Mouse (Mus musculus): ENCODE data around the gene Rgs8. TPM values are rescaled to one million over a fixed set of nuclear protein-coding genes. Genes with fewer than 3 reads are reported as not detected.

The Rgs8 gene
- polyA plus RNA-seq, 1 experiment: 0.10 TPM

DNA sequence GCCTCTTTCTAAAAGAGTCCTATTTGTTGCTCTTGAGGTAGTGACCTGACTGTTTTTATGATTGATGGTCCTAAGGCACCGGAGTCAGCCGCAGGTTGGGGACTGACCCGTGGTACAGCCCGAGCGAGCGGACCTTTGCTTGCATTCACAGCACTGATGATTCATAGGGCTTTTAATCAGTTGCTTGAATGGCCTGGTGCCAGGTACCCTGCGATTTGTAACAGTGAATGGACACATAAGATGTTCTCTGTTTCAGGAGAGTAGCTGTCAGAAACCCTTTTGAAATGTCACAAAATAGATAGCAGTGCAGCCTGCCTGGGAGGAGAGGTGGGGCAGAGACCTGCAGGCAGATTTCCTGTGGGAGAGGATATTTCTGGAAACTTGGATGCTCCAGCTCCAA, 16.3 kb downstream of the Rgs8 start:
- Histone ChIP-seq H3K9me3 (replicated peaks; ENCODE audit: control insufficient read depth, insufficient read depth, low read length, poor library complexity, severe bottlenecking) (no peaks in the 10 kb centered on the region), H3K27me3 (ENCODE audit: control insufficient read depth, insufficient read depth, low read length, poor library complexity, severe bottlenecking) (no peaks in the 10 kb centered on the region), H3K4me1 (ENCODE audit: control insufficient read depth, insufficient read depth, low read length) (no peaks in the 10 kb centered on the region), H3K27ac (ENCODE audit: insufficient read depth, low read length) (no peak overlapping the region), H3K4me3 (ENCODE audit: low read depth, low read length) (no peak overlapping the region), H3K9ac (ENCODE audit: low read depth, poor library complexity, severe bottlenecking) (no peak overlapping the region), H3K36me3 (ENCODE audit: control insufficient read depth, insufficient read depth, low read length, poor library complexity, severe bottlenecking) (no peaks in the 10 kb centered on the region)
- TF ChIP-seq CTCF (IDR thresholded peaks at IDR 0.05; ENCODE audit: low read depth, low read length) (no peak), EP300 (IDR thresholded peaks at IDR 0.05; ENCODE audit: insufficient read depth, low read depth, low read length) (no peak), POLR2A (IDR thresholded peaks at IDR 0.05; ENCODE audit: insufficient read depth, low read length) (no peak)

GRCm38 (mm10) chr1:153669728-153670127, 16.9 kb downstream of the Rgs8 start:
- Histone ChIP-seq H3K36me3 (ENCODE audit: control insufficient read depth, insufficient read depth, low read length, poor library complexity, severe bottlenecking) (no peaks in the 10 kb centered on the region), H3K9me3 (replicated peaks; ENCODE audit: control insufficient read depth, insufficient read depth, low read length, poor library complexity, severe bottlenecking) (no peaks in the 10 kb centered on the region), H3K27ac (ENCODE audit: insufficient read depth, low read length) (no peak overlapping the region), H3K9ac (ENCODE audit: low read depth, poor library complexity, severe bottlenecking) (no peak overlapping the region), H3K4me3 (ENCODE audit: low read depth, low read length) (no peak overlapping the region), H3K27me3 (ENCODE audit: control insufficient read depth, insufficient read depth, low read length, poor library complexity, severe bottlenecking) (no peaks in the 10 kb centered on the region), H3K4me1 (ENCODE audit: control insufficient read depth, insufficient read depth, low read length) (no peaks in the 10 kb centered on the region)
- TF ChIP-seq EP300 (IDR thresholded peaks at IDR 0.05; ENCODE audit: insufficient read depth, low read depth, low read length) (no peak), POLR2A (IDR thresholded peaks at IDR 0.05; ENCODE audit: insufficient read depth, low read length) (no peak), CTCF (IDR thresholded peaks at IDR 0.05; ENCODE audit: low read depth, low read length) (no peak)

GRCm38 (mm10) chr1:153671352-153671751, 18.5 kb downstream of the Rgs8 start:
- H3K27ac ChIP-seq (ENCODE audit: insufficient read depth, low read length): no peak overlapping the region
- H3K4me3 ChIP-seq (ENCODE audit: low read depth, low read length): no peak overlapping the region
- H3K27me3 ChIP-seq (ENCODE audit: control insufficient read depth, insufficient read depth, low read length, poor library complexity, severe bottlenecking): no peaks in the 10 kb centered on the region
- H3K36me3 ChIP-seq (ENCODE audit: control insufficient read depth, insufficient read depth, low read length, poor library complexity, severe bottlenecking): no peaks in the 10 kb centered on the region
- no peak overlapping the region for H3K9ac ChIP-seq (ENCODE audit: low read depth, poor library complexity, severe bottlenecking)
- H3K9me3 ChIP-seq (replicated peaks; ENCODE audit: control insufficient read depth, insufficient read depth, low read length, poor library complexity, severe bottlenecking): no peaks in the 10 kb centered on the region
- TF ChIP-seq POLR2A (IDR thresholded peaks at IDR 0.05; ENCODE audit: insufficient read depth, low read length) (no peak), EP300 (IDR thresholded peaks at IDR 0.05; ENCODE audit: insufficient read depth, low read depth, low read length) (no peak), CTCF (IDR thresholded peaks at IDR 0.05; ENCODE audit: low read depth, low read length) (no peak)
- no peaks in the 10 kb centered on the region for H3K4me1 ChIP-seq (ENCODE audit: control insufficient read depth, insufficient read depth, low read length)

GRCm38 (mm10) chr1:153672698-153673097, 19.9 kb downstream of the Rgs8 start:
- H3K9me3 ChIP-seq (replicated peaks; ENCODE audit: control insufficient read depth, insufficient read depth, low read length, poor library complexity, severe bottlenecking): no peaks in the 10 kb centered on the region
- H3K4me3 ChIP-seq (ENCODE audit: low read depth, low read length): no peak overlapping the region
- no peak overlapping the region for H3K27ac ChIP-seq (ENCODE audit: insufficient read depth, low read length)
- no peaks in the 10 kb centered on the region for H3K4me1 ChIP-seq (ENCODE audit: control insufficient read depth, insufficient read depth, low read length)
- no peak overlapping the region for H3K9ac ChIP-seq (ENCODE audit: low read depth, poor library complexity, severe bottlenecking)
- no peaks in the 10 kb centered on the region for H3K27me3 ChIP-seq (ENCODE audit: control insufficient read depth, insufficient read depth, low read length, poor library complexity, severe bottlenecking)
- no peaks in the 10 kb centered on the region for H3K36me3 ChIP-seq (ENCODE audit: control insufficient read depth, insufficient read depth, low read length, poor library complexity, severe bottlenecking)
- TF ChIP-seq EP300 (IDR thresholded peaks at IDR 0.05; ENCODE audit: insufficient read depth, low read depth, low read length): no peak
- no peak for TF ChIP-seq POLR2A (IDR thresholded peaks at IDR 0.05; ENCODE audit: insufficient read depth, low read length)
- no peak for TF ChIP-seq CTCF (IDR thresholded peaks at IDR 0.05; ENCODE audit: low read depth, low read length)

DNA sequence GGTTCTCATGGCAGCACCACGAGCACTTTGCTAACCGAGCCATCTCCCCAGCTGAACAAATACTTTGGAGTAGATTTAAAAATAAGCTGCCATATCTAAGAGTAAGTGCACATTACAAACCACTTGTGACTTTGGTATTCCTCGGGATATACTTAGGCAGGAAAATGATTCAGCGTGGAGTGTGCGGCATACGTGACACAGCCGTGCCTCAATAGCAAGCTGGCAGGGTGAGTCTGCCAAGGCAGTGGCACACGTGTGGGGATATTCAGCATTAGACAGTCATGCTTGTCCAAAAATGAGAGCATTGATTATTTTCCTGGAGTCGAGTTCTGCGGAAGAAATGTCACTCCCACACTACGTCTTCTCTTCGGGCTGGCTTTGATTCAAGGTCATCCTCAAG, 21.1 kb downstream of the Rgs8 start:
- no peaks in the 10 kb centered on the region for H3K9me3 ChIP-seq (replicated peaks; ENCODE audit: control insufficient read depth, insufficient read depth, low read length, poor library complexity, severe bottlenecking)
- no peaks in the 10 kb centered on the region for H3K27me3 ChIP-seq (ENCODE audit: control insufficient read depth, insufficient read depth, low read length, poor library complexity, severe bottlenecking)
- H3K9ac ChIP-seq (ENCODE audit: low read depth, poor library complexity, severe bottlenecking): no peak overlapping the region
- H3K27ac ChIP-seq (ENCODE audit: insufficient read depth, low read length): no peak overlapping the region
- no peaks in the 10 kb centered on the region for H3K36me3 ChIP-seq (ENCODE audit: control insufficient read depth, insufficient read depth, low read length, poor library complexity, severe bottlenecking)
- no peak for TF ChIP-seq CTCF (IDR thresholded peaks at IDR 0.05; ENCODE audit: low read depth, low read length)
- no peak for TF ChIP-seq EP300 (IDR thresholded peaks at IDR 0.05; ENCODE audit: insufficient read depth, low read depth, low read length)
- no peak for TF ChIP-seq POLR2A (IDR thresholded peaks at IDR 0.05; ENCODE audit: insufficient read depth, low read length)
- no peaks in the 10 kb centered on the region for H3K4me1 ChIP-seq (ENCODE audit: control insufficient read depth, insufficient read depth, low read length)
- no peak overlapping the region for H3K4me3 ChIP-seq (ENCODE audit: low read depth, low read length)

GRCm38 (mm10) chr1:153675591-153675990, 22.8 kb downstream of the Rgs8 start:
- TF ChIP-seq CTCF (IDR thresholded peaks at IDR 0.05; ENCODE audit: low read depth, low read length) (no peak), POLR2A (IDR thresholded peaks at IDR 0.05; ENCODE audit: insufficient read depth, low read length) (no peak), EP300 (IDR thresholded peaks at IDR 0.05; ENCODE audit: insufficient read depth, low read depth, low read length) (no peak)
- Histone ChIP-seq H3K27ac (ENCODE audit: insufficient read depth, low read length) (no peak overlapping the region), H3K27me3 (ENCODE audit: control insufficient read depth, insufficient read depth, low read length, poor library complexity, severe bottlenecking) (no peaks in the 10 kb centered on the region), H3K9ac (ENCODE audit: low read depth, poor library complexity, severe bottlenecking) (no peak overlapping the region), H3K9me3 (replicated peaks; ENCODE audit: control insufficient read depth, insufficient read depth, low read length, poor library complexity, severe bottlenecking) (no peaks in the 10 kb centered on the region), H3K4me3 (ENCODE audit: low read depth, low read length) (no peak overlapping the region), H3K4me1 (ENCODE audit: control insufficient read depth, insufficient read depth, low read length) (peaks cover 2% of the 10 kb centered on the region), H3K36me3 (ENCODE audit: control insufficient read depth, insufficient read depth, low read length, poor library complexity, severe bottlenecking) (no peaks in the 10 kb centered on the region)
